Mouse (Mus musculus): Measurements from ENCODE around the gene Lysmd2. TPM values are rescaled to one million over a fixed set of nuclear protein-coding genes. Genes with fewer than 3 reads are reported as not detected.

The Lysmd2 gene
- total RNA-seq, 2 experiments from 2014 or later: 5.3 to 5.8 TPM

DNA sequence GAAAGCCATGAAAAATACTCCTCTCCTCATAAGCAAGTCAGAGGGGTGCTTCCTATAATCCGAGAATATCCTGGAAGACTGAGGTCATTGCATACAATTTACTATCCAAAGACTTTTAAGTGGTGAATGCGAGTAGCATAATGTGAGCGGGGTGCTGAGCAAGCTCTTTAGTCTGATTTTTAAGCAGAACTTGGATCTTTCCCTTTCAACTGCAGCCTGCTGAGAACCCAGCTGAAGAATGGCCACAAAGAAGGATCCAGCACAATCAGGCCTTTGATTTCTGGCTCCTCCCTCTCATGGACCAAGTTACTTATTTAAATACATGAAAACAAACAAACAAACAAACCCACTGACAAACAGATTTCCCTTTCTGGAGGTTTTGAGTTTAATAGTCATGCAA, 59.2 kb downstream of the Lysmd2 start:
- no peak for DNase-seq
- intact Hi-C loops (cut with DNase I): no loop called here

Other genes starting within 250 kb of the Lysmd2 start
- 10 to 100 TPM; 24.9 to 28.4 TPM for gene Mapk6, start 215.7 kb upstream of the Lysmd2 start, total RNA-seq (2021)
- 10 to 100 TPM; 15.2 to 16.7 TPM for gene Leo1, start 184.2 kb upstream of the Lysmd2 start, total RNA-seq (2021)
- 10 to 100 TPM; 16.2 to 22.0 TPM for gene Tmod3, start 66.1 kb upstream of the Lysmd2 start, total RNA-seq (2021)
- gene Tmod2, start 14.4 kb upstream of the Lysmd2 start, total RNA-seq (2021): 1 to 10 TPM; 5.0 to 5.4 TPM
- gene Scg3, start 58.3 kb downstream of the Lysmd2 start, total RNA-seq (2021): 1 to 10 TPM; 1.3 TPM
- gene Bmp5, start 149.6 kb downstream of the Lysmd2 start, total RNA-seq (2021): 1 to 10 TPM; 1.4 to 1.7 TPM

Data from gastrocnemius, postnatal 36 days (tissue).